In the genomic region with DNA sequence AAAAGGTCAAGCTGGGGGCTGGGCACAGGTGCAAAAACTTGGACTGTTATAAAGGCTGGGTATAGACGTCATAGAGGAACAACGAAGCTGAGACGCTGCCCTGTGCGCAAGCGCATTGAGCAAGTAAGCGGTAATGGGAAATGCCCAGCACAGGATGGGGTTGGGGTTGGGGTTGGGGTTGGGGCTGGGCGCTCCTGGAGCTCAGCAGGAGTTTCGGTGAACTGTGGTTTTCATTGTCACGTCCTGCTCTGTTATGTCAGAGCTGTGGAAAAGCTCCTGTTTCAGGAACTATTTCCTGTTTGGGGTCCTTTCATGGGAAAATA, we compare ENCODE assay signal across 10 mouse cellular contexts.
DNase-seq lines count a peak whose midpoint lies in the region; ATAC-seq lines count a peak whose summit lies in the region.
"Had no signal": no experiment of that assay in that cellular context is flagged by ENCODE, and none has a peak within 500 bp of the region (broad histone marks: within the 10 kb centered on the region; RNA-seq: fewer than 3 reads in every experiment).

No protein-coding gene starts in this region.

- no peak overlapping the region for H3K9ac ChIP-seq in midbrain, embryonic 13.5 days (replicated peaks)
- H3K9ac ChIP-seq in forebrain, embryonic 16.5 days (replicated peaks; ENCODE audit: low read depth, low read length): no peak overlapping the region
- H3K9ac ChIP-seq: limb, embryonic 15.5 days had no signal

- no peak for DNase-seq in midbrain, embryonic 10.5 days (ENCODE audit: low spot score)
- peak; percentile 82 for DNase-seq in naive thymus-derived CD4-positive, alpha-beta T cell, adult 2 months (ENCODE audit: low read depth)
- peak; percentile 79 for DNase-seq in thymus, postnatal 4 days
- DNase-seq in layer of hippocampus, postnatal 36 days: no peak

- H3K4me3 ChIP-seq in midbrain, embryonic 10.5 days: no peak overlapping the region
- no peak overlapping the region for H3K4me3 ChIP-seq in midbrain, embryonic 13.5 days (replicated peaks)
- no peak overlapping the region for H3K4me3 ChIP-seq in forebrain, embryonic 16.5 days (replicated peaks; ENCODE audit: low read length)
- H3K4me3 ChIP-seq: embryonic facial prominence, embryonic 10.5 days; limb, embryonic 15.5 days had no signal

- peaks cover 35% of the 10 kb centered on the region for H3K4me1 ChIP-seq in midbrain, embryonic 10.5 days
- peaks cover 15% of the 10 kb centered on the region for H3K4me1 ChIP-seq in midbrain, embryonic 13.5 days (replicated peaks)
- peaks cover 5% of the 10 kb centered on the region for H3K4me1 ChIP-seq in forebrain, embryonic 16.5 days (replicated peaks; ENCODE audit: control insufficient read depth, insufficient read depth, low read length)
- H3K4me1 ChIP-seq: limb, embryonic 15.5 days had no signal

- 0 out of 2 replicates have a peak overlapping the region, but pooled peaks have one; percentile 46 for H3K27ac ChIP-seq in midbrain, embryonic 10.5 days (replicated peaks)
- no peak overlapping the region for H3K27ac ChIP-seq in midbrain, embryonic 13.5 days
- no peak overlapping the region for H3K27ac ChIP-seq in forebrain, embryonic 16.5 days (ENCODE audit: low read length)
- H3K27ac ChIP-seq: embryonic facial prominence, embryonic 10.5 days; kidney, postnatal 0 days; limb, embryonic 15.5 days had no signal

- H3K4me2 ChIP-seq in midbrain, embryonic 13.5 days (replicated peaks): no peak overlapping the region
- no peak overlapping the region for H3K4me2 ChIP-seq in forebrain, embryonic 16.5 days (ENCODE audit: low read length)
- H3K4me2 ChIP-seq: limb, embryonic 15.5 days had no signal

- no peaks in the 10 kb centered on the region for H3K27me3 ChIP-seq in midbrain, embryonic 10.5 days (ENCODE audit: low read depth, poor library complexity, severe bottlenecking)
- no peaks in the 10 kb centered on the region for H3K27me3 ChIP-seq in midbrain, embryonic 13.5 days
- no peaks in the 10 kb centered on the region for H3K27me3 ChIP-seq in forebrain, embryonic 16.5 days (replicated peaks; ENCODE audit: control insufficient read depth, insufficient read depth, low read length)
- H3K27me3 ChIP-seq: limb, embryonic 15.5 days had no signal

- ATAC-seq in midbrain, embryonic 13.5 days: no peak
- peak; percentile 83 for ATAC-seq in inflammation-experienced regulatory T-cells, adult 6 months
- ATAC-seq in forebrain, embryonic 16.5 days: no peak

- WGBS in midbrain, embryonic 10.5 days: 85% methylated on average over 9 of the region's 9 CpGs
- 84% methylated on average over 9 of the region's 9 CpGs for WGBS in midbrain, embryonic 13.5 days
- WGBS in forebrain, embryonic 16.5 days: 83% methylated on average over 9 of the region's 9 CpGs

- 0 out of 2 replicates have a peak, but pooled peaks cover 2% of the 10 kb centered on the region for H3K36me3 ChIP-seq in midbrain, embryonic 10.5 days
- H3K36me3 ChIP-seq in midbrain, embryonic 13.5 days: no peaks in the 10 kb centered on the region
- no peaks in the 10 kb centered on the region for H3K36me3 ChIP-seq in forebrain, embryonic 16.5 days (ENCODE audit: control insufficient read depth, insufficient read depth)
- H3K36me3 ChIP-seq: embryonic facial prominence, embryonic 10.5 days; limb, embryonic 15.5 days had no signal

- H3K9me3 ChIP-seq in midbrain, embryonic 10.5 days (replicated peaks): peaks cover 16% of the 10 kb centered on the region
- peaks cover 13% of the 10 kb centered on the region; the same call in 1 of the 2 replicates for H3K9me3 ChIP-seq in midbrain, embryonic 13.5 days
- H3K9me3 ChIP-seq in forebrain, embryonic 16.5 days (ENCODE audit: control insufficient read depth, low read length): peaks cover 8% of the 10 kb centered on the region
- H3K9me3 ChIP-seq: limb, embryonic 15.5 days had no signal

Comparison
In these comparisons a context has a peak if more than half of its experiments do, and no peak if none do; other contexts are left out.
1. DNase-seq: peak in naive thymus-derived CD4-positive, alpha-beta T cell, adult 2 months (single experiment) and thymus, postnatal 4 days (single experiment); none in midbrain, embryonic 10.5 days (single experiment) and layer of hippocampus, postnatal 36 days (0 of 2).